Mouse (Mus musculus) thymus, adult 2 months (tissue): ENCODE measurements around the gene Hacd3. TPM values are rescaled to one million over a fixed set of nuclear protein-coding genes. Genes with fewer than 3 reads are reported as not detected.

Source experiments
- DNase-seq: peaks from one replicate; pipeline ENCODE4 v3.0.0; 2021
- H3K27ac ChIP-seq: fragments of 200-500 bp; 2 replicates; pipeline ENCODE4 v1.5.1; 2012; ENCODE audit warnings: low read length, control low read depth; ENCODE audit not compliant: control insufficient read depth, insufficient read depth
- H3K27me3 ChIP-seq: fragments of 200-500 bp; 2 replicates; pipeline ENCODE4 v1.6.1; 2012; ENCODE audit warnings: mild to moderate bottlenecking, low read length, moderate library complexity, mixed read lengths; ENCODE audit not compliant: control insufficient read depth, insufficient read depth
- H3K36me3 ChIP-seq: fragments of 200-500 bp; 2 replicates; pipeline ENCODE4 v1.6.1; 2012; ENCODE audit warnings: mild to moderate bottlenecking, low read length, moderate library complexity; ENCODE audit not compliant: control insufficient read depth, insufficient read depth
- H3K4me1 ChIP-seq: fragments of 200-500 bp; replicated peaks from 2 replicates; pipeline ENCODE4 v1.6.1; 2012; ENCODE audit warnings: low read length; ENCODE audit not compliant: control insufficient read depth, insufficient read depth
- H3K4me3 ChIP-seq: fragments of 200-500 bp; 2 replicates; pipeline ENCODE4 v1.5.1; 2012; ENCODE audit warnings: mild to moderate bottlenecking, low read length, control low read depth, moderate library complexity; ENCODE audit not compliant: control insufficient read depth, insufficient read depth
- CTCF ChIP-seq: fragments of 200-500 bp; IDR thresholded peaks from 2 replicates; pipeline ENCODE4 v1.5.1; 2012; ENCODE audit warnings: mild to moderate bottlenecking, control low read depth, low read length, moderate library complexity, borderline replicate concordance; ENCODE audit not compliant: control insufficient read depth, poor library complexity, insufficient read depth; ENCODE audit errors: extremely low read depth
- POLR2A ChIP-seq: fragments of 200-500 bp; IDR thresholded peaks from 2 replicates; pipeline ENCODE4 v1.6.1; 2012; ENCODE audit warnings: mild to moderate bottlenecking, low read length, control low read depth, moderate library complexity; ENCODE audit not compliant: control insufficient read depth, poor library complexity, insufficient read depth; ENCODE audit errors: extremely low read depth
- WGBS: fragments of 180-500 bp; shearing (Covaris S2); methylation state at CpG from one replicate; pipeline ENCODE4 v1.1.7; 2018; 5-methylcytosine and 5-hydroxymethylcytosine counted together
- polyA plus RNA-seq: library from polyadenylated mRNA; depleted of rRNA; stranded (reverse); fragments of >200 nt; gene quantifications from 2 replicates; pipeline ENCODE4 v1.2.3, GENCODE M21; 2012; rRNA removed

The Hacd3 gene
- polyA plus RNA-seq, 1 experiment: 35.3 TPM

DNA sequence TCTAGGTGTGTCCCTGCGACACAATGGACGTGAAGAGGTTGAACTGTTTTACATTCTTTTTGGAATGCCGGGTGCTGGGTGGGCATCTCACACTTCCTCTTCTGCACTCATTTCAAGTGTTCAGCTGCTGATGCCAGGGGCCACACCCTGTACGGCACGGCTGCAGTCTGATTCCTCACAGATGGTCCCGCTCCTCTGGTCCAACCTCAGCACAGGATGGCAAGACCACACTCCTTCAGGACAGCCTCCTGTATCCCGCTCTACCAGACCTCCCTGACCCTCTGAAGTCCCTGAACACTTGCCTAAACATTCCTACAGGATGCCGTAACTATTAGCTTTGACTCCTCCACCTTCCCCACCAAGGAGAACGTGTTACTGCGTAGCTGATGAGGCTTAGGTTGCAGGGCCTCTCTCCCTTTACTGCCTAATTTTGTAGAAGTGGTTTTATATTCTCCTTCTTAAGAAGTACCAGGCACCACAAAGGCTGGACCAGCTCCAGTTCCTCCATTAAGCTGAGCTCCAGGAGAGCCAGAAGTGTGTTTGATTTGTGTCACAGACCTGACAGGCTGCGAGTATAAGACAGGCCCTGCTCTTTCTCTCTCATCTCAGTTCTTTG lies 80.7 kb downstream of the Hacd3 start:
- WGBS: 74% methylated on average over 11 of the region's 11 CpGs
- no peak overlapping the region for H3K27ac ChIP-seq
- TF ChIP-seq CTCF (no peak), POLR2A (no peak)
- H3K36me3 ChIP-seq: no peaks in the 10 kb centered on the region
- H3K4me1 ChIP-seq: no peaks in the 10 kb centered on the region
- DNase-seq: no peak
- H3K27me3 ChIP-seq: no peaks in the 10 kb centered on the region
- H3K4me3 ChIP-seq: no peak overlapping the region

DNA sequence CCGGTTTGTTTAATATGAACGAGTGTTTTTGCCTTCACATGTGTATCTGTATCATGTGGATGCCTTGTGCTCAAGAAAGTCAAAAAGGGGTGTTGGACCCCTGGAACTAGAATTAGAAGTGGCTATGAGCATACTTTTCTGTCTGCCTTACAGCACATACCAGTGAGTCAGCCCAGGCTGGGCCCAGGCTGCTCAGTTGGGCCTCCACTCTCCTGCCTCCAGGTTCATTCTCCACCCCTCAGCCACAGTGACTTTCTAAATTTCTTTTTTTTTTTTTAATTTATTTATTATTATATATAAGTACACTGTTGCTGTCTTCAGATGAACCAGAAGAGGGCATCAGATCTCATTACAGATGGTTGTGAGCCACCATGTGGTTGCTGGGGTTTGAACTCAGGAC lies 81.7 kb downstream of the Hacd3 start:
- no peak overlapping the region for H3K27ac ChIP-seq
- H3K27me3 ChIP-seq: no peaks in the 10 kb centered on the region
- H3K36me3 ChIP-seq: no peaks in the 10 kb centered on the region
- DNase-seq: no peak
- no peaks in the 10 kb centered on the region for H3K4me1 ChIP-seq
- TF ChIP-seq POLR2A: no peak
- TF ChIP-seq CTCF: no peak
- WGBS: 90% methylated on average over 2 of the region's 2 CpGs
- no peak overlapping the region for H3K4me3 ChIP-seq

DNA sequence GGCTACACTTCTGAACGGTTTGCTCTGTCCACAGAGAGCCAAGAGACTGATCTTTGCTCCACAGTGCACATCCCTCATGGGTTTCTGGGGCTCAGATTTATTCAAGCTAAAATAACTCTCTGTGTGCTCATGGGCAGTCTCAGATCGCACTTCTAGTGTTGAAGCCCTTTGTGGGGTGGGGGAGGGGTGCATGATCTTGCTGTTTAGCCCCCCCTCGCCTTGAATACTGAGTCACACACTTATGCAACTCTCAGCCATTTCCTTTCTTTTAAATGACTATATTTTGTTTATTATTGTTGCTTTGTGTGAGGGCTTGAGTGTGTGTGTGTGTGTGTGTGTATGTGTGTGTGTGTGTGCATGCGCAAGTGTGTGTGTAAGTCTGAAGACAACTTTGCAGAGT lies 82.2 kb downstream of the Hacd3 start:
- Histone ChIP-seq H3K4me3 (no peak overlapping the region), H3K4me1 (no peaks in the 10 kb centered on the region), H3K27ac (no peak overlapping the region), H3K36me3 (no peaks in the 10 kb centered on the region), H3K27me3 (no peaks in the 10 kb centered on the region)
- DNase-seq: no peak
- no peak for TF ChIP-seq CTCF
- no peak for TF ChIP-seq POLR2A
- 48% methylated on average over 4 of the region's 4 CpGs for WGBS

DNA sequence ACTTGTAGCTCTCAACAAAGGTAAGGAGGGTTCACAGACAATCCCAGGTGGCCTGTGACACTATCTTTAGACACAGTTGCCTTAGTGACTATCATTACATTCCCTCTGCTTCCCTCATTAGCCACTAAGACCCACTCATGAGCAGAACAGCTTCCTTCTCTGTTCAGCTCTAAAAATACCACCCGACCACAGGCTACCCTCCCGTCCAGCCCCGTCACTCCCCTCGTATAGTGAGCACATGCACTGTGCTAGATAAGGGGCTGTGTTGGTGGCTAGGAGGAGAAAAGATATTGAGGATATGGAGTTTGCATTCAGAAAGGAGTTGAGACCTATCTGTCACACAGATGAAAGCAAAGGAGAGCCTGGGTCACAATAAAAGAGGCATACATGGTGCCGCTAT lies 83.0 kb downstream of the Hacd3 start:
- no peaks in the 10 kb centered on the region for H3K36me3 ChIP-seq
- DNase-seq: no peak
- H3K4me3 ChIP-seq: no peak overlapping the region
- WGBS: 25% methylated on average over 5 of the region's 5 CpGs
- H3K27me3 ChIP-seq: no peaks in the 10 kb centered on the region
- H3K27ac ChIP-seq: no peak overlapping the region
- H3K4me1 ChIP-seq: no peaks in the 10 kb centered on the region
- TF ChIP-seq POLR2A: no peak
- no peak for TF ChIP-seq CTCF

DNA sequence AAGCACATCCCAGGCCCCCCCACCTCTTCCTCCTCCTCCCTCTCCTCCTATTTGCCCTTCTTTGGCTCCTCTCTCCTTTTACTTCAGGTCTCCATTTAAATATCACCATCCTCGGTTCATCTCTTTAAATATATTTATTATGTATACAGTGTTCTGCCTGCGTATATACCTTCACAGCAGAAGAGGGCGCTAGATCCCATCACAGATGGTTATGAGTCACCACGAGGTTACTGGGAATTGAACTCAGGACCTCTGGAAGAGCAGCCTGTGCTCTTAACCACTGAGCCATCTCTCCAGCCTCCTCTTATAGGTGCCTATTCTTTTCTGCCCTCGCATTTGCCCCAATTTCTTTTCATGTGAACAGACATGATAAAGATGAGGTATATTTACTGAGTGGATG lies 84.0 kb downstream of the Hacd3 start:
- Histone ChIP-seq H3K27me3 (no peaks in the 10 kb centered on the region), H3K36me3 (no peaks in the 10 kb centered on the region), H3K4me1 (no peaks in the 10 kb centered on the region), H3K4me3 (no peak overlapping the region), H3K27ac (no peak overlapping the region)
- TF ChIP-seq CTCF (no peak), POLR2A (no peak)
- 69% methylated on average over 5 of the region's 5 CpGs for WGBS
- DNase-seq: no peak

Other genes starting within 250 kb of the Hacd3 start
- gene Dennd4a, start 210.4 kb downstream of the Hacd3 start, polyA plus RNA-seq: 10.9 and 12.3 TPM in 2 replicates
- 0.05 TPM in 1 of 2 replicates, not detected in the other for gene Slc24a1, start 70.1 kb downstream of the Hacd3 start, polyA plus RNA-seq
- 24.0 and 28.3 TPM in 2 replicates for gene Ints14, start 60.8 kb downstream of the Hacd3 start, polyA plus RNA-seq
- gene Dpp8, start 10.7 kb upstream of the Hacd3 start, polyA plus RNA-seq: 73.8 and 77.6 TPM in 2 replicates
- gene Igdcc4, start 79.8 kb upstream of the Hacd3 start, polyA plus RNA-seq: 8.9 and 11.7 TPM in 2 replicates
- gene Igdcc3, start 119.5 kb upstream of the Hacd3 start, polyA plus RNA-seq: 0.07 and 0.13 TPM in 2 replicates
- gene Parp16, start 173.7 kb upstream of the Hacd3 start, polyA plus RNA-seq: 9.3 and 17.1 TPM in 2 replicates
- 1.8 and 2.0 TPM in 2 replicates for gene Cilp, start 243.5 kb upstream of the Hacd3 start, polyA plus RNA-seq